Comparison of ENCODE assay signal across 19 mouse cellular contexts in genomic region chr7:119252742-119253141, GRCm38 (mm10).
"Had no signal": no experiment of that assay in that cellular context is flagged by ENCODE, and none has a peak within 500 bp of the region (broad histone marks: within the 10 kb centered on the region; RNA-seq: fewer than 3 reads in every experiment).

No protein-coding gene starts in this region.

- H3K36me3 ChIP-seq: limb, embryonic 10.5 days; limb, embryonic 13.5 days; midbrain, embryonic 12.5 days; midbrain, embryonic 15.5 days; neural tube, embryonic 12.5 days; neural tube, embryonic 15.5 days; stomach, embryonic 15.5 days had no signal

- H3K4me3 ChIP-seq: limb, embryonic 10.5 days; limb, embryonic 13.5 days; midbrain, embryonic 12.5 days; midbrain, embryonic 15.5 days; neural tube, embryonic 12.5 days; neural tube, embryonic 15.5 days; stomach, embryonic 15.5 days had no signal

- DNase-seq: kidney, adult 2 months; kidney, postnatal 25 days; lung, embryonic 14.5 days; right cerebral cortex, adult 18-20 months; right cerebral cortex, postnatal 25 days; spleen, adult 18-20 months; thymus, adult 18-20 months; thymus, postnatal 36 days had no signal

- H3K9ac ChIP-seq: limb, embryonic 13.5 days; lung, embryonic 14.5 days; midbrain, embryonic 12.5 days; midbrain, embryonic 15.5 days; neural tube, embryonic 12.5 days; neural tube, embryonic 15.5 days; stomach, embryonic 15.5 days had no signal

- H3K27me3 ChIP-seq: limb, embryonic 13.5 days; midbrain, embryonic 12.5 days; midbrain, embryonic 15.5 days; neural tube, embryonic 12.5 days; neural tube, embryonic 15.5 days; stomach, embryonic 15.5 days had no signal

- H3K9me3 ChIP-seq: limb, embryonic 10.5 days; limb, embryonic 13.5 days; midbrain, embryonic 12.5 days; midbrain, embryonic 15.5 days; neural tube, embryonic 12.5 days; neural tube, embryonic 15.5 days; stomach, embryonic 15.5 days had no signal

- H3K4me2 ChIP-seq: limb, embryonic 13.5 days; lung, embryonic 14.5 days; midbrain, embryonic 12.5 days; midbrain, embryonic 15.5 days; neural tube, embryonic 12.5 days; neural tube, embryonic 15.5 days; stomach, embryonic 15.5 days had no signal

- ATAC-seq: intestine, postnatal 0 days; lung, postnatal 0 days; midbrain, embryonic 15.5 days had no signal

- H3K27ac ChIP-seq: kidney, postnatal 0 days; limb, embryonic 10.5 days; limb, embryonic 13.5 days; macrophage; midbrain, embryonic 12.5 days; midbrain, embryonic 15.5 days; neural tube, embryonic 12.5 days; neural tube, embryonic 15.5 days; stomach, embryonic 15.5 days had no signal

- H3K4me1 ChIP-seq: limb, embryonic 10.5 days; limb, embryonic 13.5 days; midbrain, embryonic 12.5 days; midbrain, embryonic 15.5 days; neural tube, embryonic 12.5 days; neural tube, embryonic 15.5 days; stomach, embryonic 15.5 days had no signal
